Mouse (Mus musculus) urinary bladder, adult 2 months (tissue): ENCODE data around the gene Rtn4ip1. TPM values are rescaled to one million over a fixed set of nuclear protein-coding genes. Genes with fewer than 3 reads are reported as not detected.
"Not testable (repeated sequence)": the region's sequence is repeated elsewhere in the genome, so short reads cannot be mapped to it uniquely, and the experiment has no call there.

Source experiments
- DNase-seq: peaks from one replicate; pipeline ENCODE4 v3.0.0; 2022; ENCODE audit warnings: low spot score
- polyA plus RNA-seq: library from polyadenylated mRNA; depleted of rRNA; stranded (reverse); fragments of >200 nt; gene quantifications from 2 replicates; pipeline ENCODE4 v1.2.3, GENCODE M21; 2012

Gene Rtn4ip1
- polyA plus RNA-seq, 1 experiment: 10.9 TPM

DNA sequence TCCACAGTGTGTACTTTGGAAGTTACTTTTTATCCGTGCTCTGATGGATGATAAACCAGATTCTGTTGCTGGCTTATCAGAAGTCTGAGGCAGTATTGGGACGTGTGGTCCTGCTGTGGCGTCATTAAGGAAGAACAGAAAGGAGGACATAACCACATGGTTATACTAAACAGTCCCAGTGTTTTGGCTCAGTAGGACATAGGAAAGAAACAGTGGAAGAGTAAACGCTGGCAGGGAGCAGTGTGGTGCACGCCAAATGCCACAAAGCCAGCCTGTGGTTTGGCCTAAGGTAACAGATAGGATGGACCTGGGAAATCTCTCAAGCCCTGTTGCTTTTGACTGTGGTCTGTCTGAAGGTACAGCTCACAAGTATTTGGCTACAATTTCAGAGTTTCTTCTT lies 27.0 kb downstream of the Rtn4ip1 start:
- DNase-seq: no peak

DNA sequence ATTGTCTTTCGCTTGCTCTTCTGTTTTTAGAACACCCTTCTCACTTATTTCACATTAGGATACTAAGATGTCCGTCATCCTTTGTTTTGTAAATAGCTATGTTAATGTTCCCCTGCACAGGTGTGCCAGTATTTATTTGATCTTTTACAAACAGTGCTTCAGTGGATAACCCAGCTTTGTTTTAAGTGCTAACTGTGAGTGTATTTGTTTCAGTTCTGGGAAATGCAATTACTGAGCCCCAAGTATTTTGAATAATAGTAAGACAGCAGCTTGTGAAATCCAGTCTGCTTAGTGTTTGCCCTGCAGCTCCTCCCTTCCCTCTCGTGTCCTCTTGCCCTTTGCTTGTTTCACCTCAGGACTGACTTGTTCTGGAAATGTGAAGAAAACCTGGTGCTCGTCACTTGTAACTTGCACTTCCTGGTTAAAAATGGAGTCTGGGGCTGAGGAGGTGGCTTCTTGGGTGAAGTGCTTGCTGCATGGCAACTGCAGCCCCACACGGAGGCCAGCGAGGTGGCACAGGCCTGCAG lies 37.6 kb downstream of the Rtn4ip1 start:
- DNase-seq: no peak

DNA sequence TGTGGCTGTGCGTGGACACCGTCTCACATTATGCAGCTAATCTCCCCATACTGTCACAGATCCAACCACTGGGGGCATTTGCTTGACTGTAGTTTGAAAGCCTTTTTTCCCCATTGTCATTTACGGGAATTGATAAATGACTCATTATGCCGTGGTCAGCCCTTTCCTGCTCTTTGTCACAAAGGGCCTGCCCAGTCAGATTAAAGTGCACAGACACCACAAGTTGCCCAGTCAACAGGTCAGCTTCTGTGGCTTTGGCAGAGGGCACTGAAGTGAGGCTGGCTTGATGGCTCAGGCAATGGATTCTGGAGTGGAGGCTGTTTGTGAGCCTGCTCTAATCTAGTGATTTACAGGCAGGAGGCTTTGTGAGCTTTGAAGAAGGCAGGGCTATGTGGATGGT lies 42.1 kb downstream of the Rtn4ip1 start:
- DNase-seq: no peak

GRCm38 (mm10) chr10:43945435-43945834 lies 43.8 kb downstream of the Rtn4ip1 start:
- DNase-seq: no peak

DNA sequence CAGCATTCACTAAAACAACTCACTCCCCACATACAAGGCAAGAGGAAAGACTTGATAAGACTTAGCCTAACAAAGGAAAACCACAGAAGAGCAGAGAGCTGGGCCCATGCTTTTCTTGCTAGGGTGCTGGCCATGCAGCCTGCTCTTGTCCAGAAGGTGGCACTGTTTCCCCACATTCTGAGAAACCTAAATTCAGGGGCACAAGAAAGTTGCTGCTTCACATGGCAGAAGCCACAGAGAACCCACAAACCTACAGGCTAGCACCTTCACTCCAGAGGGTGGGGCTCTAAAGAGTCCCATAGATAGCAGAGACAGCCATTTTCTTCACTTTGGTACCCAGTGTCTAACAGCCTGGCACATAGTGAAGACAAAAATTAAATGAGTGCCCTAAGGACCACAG lies 52.3 kb downstream of the Rtn4ip1 start:
- DNase-seq: no peak

DNA sequence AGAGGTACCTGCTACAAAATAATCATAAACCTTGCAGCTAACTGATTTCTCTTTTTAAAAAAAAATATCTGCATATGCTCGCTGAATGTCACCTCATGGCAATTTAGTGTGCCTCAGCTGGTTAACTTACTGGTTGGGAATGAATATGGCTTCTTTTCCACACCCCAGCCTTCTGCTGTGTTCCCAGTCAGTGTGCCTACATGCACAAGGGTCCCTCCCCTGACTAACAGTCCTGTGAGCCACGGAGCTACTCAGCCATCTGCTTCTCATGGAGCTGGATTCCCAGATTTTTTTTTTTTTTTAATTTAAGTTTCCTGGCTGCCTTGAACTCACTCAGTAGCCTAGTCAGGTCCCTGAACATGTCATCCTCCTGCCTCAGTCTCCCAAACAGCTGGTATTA lies 63.3 kb downstream of the Rtn4ip1 start:
- no peak for DNase-seq

- DNase-seq: no peak
Observed at GRCm38 (mm10) chr10:43973244-43973643, 71.6 kb downstream of the Rtn4ip1 start.

- DNase-seq: no peak
Observed at GRCm38 (mm10) chr10:43977353-43977752, 75.7 kb downstream of the Rtn4ip1 start.

DNA sequence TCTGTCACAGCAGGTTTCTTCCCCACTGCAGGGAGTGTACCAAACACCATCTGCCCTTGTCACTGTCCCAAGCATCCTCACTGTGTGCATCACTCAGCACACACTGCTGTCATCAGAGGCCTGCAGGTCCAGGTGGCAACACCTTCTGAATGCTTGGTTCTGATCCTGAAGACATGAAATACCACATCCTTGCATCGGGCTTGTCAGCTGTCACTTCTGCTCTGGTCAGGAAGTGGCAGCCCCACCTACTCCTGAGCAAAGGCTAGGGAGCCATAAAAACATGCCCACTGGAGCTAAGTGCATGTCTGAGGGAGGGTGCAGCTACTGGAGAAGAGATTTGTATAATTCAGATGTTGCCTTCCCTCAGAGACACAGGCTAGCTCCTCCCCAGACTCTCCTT lies 78.5 kb downstream of the Rtn4ip1 start:
- DNase-seq: no peak

- not testable (repeated sequence) for DNase-seq
Observed at GRCm38 (mm10) chr10:43980742-43981141, 79.1 kb downstream of the Rtn4ip1 start.

DNA sequence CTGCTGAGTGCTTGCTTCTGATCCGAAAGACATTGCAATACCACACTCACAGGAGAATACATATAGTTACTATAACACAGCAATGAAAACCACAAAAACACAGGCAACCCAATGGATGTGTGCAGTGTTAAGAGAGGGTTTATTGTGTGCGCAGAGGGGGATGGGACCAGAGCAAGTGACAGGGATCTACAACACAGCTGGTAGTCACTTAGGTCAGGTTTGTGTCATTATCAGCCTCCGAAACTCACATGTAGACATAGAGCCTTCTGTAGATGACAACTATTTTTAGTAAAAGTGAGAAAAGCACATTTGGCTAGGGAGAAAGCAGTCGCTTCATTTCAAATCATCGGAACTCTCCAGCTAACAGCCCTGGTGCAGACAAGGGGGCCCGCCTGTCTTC lies 80.9 kb downstream of the Rtn4ip1 start:
- DNase-seq: no peak

- DNase-seq: no peak
Observed at GRCm38 (mm10) chr10:43983241-43983640, 81.6 kb downstream of the Rtn4ip1 start.

- no peak for DNase-seq
Observed at GRCm38 (mm10) chr10:43983866-43984265, 82.3 kb downstream of the Rtn4ip1 start.

- DNase-seq: no peak
Observed at GRCm38 (mm10) chr10:43991268-43991667, 89.7 kb downstream of the Rtn4ip1 start.

- DNase-seq: no peak
Observed at GRCm38 (mm10) chr10:43992506-43992905, 90.9 kb downstream of the Rtn4ip1 start.

- no peak for DNase-seq
Observed at GRCm38 (mm10) chr10:43993198-43993597, 91.6 kb downstream of the Rtn4ip1 start.

- DNase-seq: no peak
Observed at GRCm38 (mm10) chr10:43995858-43996650, 94.4 kb downstream of the Rtn4ip1 start.

- DNase-seq: no peak
Observed at GRCm38 (mm10) chr10:43997276-43997675, 95.7 kb downstream of the Rtn4ip1 start.

DNA sequence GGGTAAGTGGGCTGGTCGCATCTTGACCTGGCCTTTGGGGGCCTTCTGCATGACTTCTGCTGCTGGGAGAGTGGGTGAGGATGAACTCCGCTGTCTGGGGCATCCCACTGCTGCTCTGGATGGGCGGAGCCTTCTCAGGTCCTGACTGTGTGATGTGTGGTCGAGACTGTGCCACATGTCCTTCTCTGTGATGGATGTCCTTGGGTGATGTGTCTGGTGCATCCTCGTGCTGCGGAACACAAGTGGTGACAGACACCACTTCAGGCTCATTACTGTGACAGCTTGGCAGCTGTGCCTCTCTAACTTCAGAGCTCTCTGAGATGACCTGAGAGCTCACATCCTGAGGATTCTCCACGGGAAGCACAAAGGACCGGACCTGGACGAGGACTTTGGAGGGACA lies 96.4 kb downstream of the Rtn4ip1 start:
- no peak for DNase-seq

DNA sequence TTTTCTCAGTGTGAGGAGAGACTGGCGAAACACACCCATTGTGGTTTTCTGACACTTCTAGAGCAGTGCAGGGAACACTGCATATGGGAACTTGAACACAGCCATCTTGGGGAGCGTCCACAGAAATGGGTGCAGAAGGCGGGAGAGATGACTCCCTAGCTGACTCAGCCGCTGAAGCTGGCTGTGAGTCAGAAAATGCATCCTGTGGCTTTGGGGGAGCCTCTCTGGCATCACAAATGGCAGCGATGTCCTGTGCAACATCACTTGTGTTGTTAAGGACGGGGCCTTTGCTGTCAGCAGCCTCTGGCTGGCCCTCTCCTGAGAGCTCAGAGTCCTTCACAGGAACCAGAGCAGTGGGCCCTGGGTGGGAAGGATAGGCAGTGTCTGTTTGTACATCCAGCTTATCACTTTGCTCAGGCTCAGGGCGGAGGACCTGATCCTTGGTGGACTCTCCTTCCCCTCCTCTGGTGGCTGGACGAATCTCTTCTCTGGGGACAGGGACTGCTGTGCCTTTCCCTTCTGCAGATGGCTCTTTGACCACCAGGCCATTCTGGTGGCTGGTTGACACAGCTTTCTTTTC lies 97.0 kb downstream of the Rtn4ip1 start:
- no peak for DNase-seq

DNA sequence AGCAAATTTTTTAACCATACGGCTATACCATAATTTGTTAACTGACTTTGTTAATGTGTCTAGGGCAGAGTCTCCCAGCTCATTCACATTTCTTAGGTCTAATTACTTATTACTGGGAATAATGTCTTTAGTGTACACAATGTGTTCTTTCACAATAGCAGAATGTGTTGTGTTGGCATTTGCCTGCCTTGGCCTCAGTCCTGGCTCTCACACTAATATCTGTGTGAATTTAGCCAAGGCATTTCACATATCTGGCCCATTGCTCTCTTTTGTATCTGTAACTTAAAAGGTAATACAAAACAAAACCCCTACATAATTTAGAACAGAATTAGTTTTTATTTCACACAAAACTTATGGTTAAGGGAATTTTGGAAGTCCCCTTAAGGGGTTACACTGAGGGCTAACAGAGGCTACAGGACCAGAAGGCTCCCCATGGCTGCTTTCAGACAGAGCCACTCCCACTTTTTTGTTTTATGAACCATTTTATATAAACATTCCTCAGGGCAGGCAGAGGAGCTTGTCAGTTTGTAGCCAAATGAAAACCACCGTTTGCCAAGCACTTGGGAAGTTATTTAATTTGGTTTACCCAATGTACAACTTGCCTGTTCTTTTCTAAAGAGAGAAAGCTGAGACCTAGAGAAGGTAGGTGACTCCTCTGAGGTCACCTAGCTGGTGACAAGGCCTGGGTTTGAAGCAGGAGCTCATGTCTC lies 98.7 kb downstream of the Rtn4ip1 start:
- no peak for DNase-seq
